Mouse (Mus musculus) C2C12 (cell line): Measurements from ENCODE around the gene Nop56. TPM values are rescaled to one million over a fixed set of nuclear protein-coding genes. Genes with fewer than 3 reads are reported as not detected.

Experiments
- H3K27me3 ChIP-seq: one replicate; pipeline ENCODE4 v1.6.1; 2011; ENCODE audit not compliant: control insufficient read depth, insufficient read depth, insufficient read length
- H3K36me3 ChIP-seq: one replicate; pipeline ENCODE4 v1.6.1; 2011; ENCODE audit not compliant: control insufficient read depth, insufficient read depth
- H3K4me3 ChIP-seq: one replicate; pipeline ENCODE4 v1.5.1; 2011; ENCODE audit warnings: mild to moderate bottlenecking, control low read depth; ENCODE audit not compliant: poor library complexity, insufficient read depth, severe bottlenecking
- H3K79me2 ChIP-seq: one replicate; pipeline ENCODE4 v1.6.1; 2011; ENCODE audit not compliant: control insufficient read depth, insufficient read depth
- H3K79me3 ChIP-seq: one replicate; pipeline ENCODE4 v1.6.1; 2011; ENCODE audit warnings: low read depth, control low read depth
- H3ac ChIP-seq: one replicate; pipeline ENCODE3; 2011; ENCODE audit warnings: low read depth; ENCODE audit not compliant: control insufficient read depth, insufficient read length
- CEBPB ChIP-seq: IDR thresholded peaks from one replicate; pipeline ENCODE4 v1.6.1; 2011; ENCODE audit warnings: low read depth, mild to moderate bottlenecking, control low read depth, moderate library complexity
- CTCF ChIP-seq: IDR thresholded peaks from one replicate; pipeline ENCODE4 v1.5.1; 2011; ENCODE audit not compliant: control insufficient read depth, insufficient read depth, insufficient read length
- FOSL1 ChIP-seq: IDR thresholded peaks from one replicate; pipeline ENCODE4 v1.8.0; 2011; ENCODE audit warnings: mild to moderate bottlenecking, low read length; ENCODE audit not compliant: poor library complexity, insufficient read depth, severe bottlenecking
- MAX ChIP-seq: IDR thresholded peaks from one replicate; pipeline ENCODE4 v1.6.1; 2011; ENCODE audit warnings: mild to moderate bottlenecking, control low read depth
- MYOD1 ChIP-seq: IDR thresholded peaks from one replicate; pipeline ENCODE4 v1.6.1; 2011; ENCODE audit warnings: low read depth; ENCODE audit not compliant: control insufficient read depth, insufficient read length
- MYOG ChIP-seq: IDR thresholded peaks from one replicate; pipeline ENCODE4 v1.6.1; 2011; ENCODE audit not compliant: control insufficient read depth, insufficient read length; ENCODE audit errors: extremely low read depth
- USF1 ChIP-seq: IDR thresholded peaks from one replicate; pipeline ENCODE4 v1.6.1; 2011; ENCODE audit warnings: low read depth, mild to moderate bottlenecking, control low read depth, moderate library complexity
- long read RNA-seq, 2 experiments: library from polyadenylated mRNA; unstranded; transcript quantifications; one replicate each; pipeline ENCODE4 v2.0.0; 2019 to 2020
- polyA plus RNA-seq: library from polyadenylated mRNA; unstranded; fragments of >200 nt; fragmentation: generic; extraction: Trizol; gene quantifications from one replicate; pipeline ENCODE4 v1.2.1, GENCODE M21; 2012; ENCODE audit warnings: missing spikeins

Gene Nop56
- polyA plus RNA-seq, result 293 TPM
- long read RNA-seq, experiment 1, transcript Nop56-202 (12 exons, 1,877 nt), result major isoform, 77 of 129 reads
- long read RNA-seq, experiment 1, partial matches to known transcripts, result 25 of 129 reads
- long read RNA-seq, experiment 1, other reads (novel, unspliced or antisense), result 24 of 129 reads
- long read RNA-seq, experiment 2, transcript Nop56-218 (7 exons, 2,960 nt), result minor isoform, 5 of 1,105 reads
- long read RNA-seq, experiment 2, transcript Nop56-202 (12 exons, 1,877 nt), result major isoform, 778 of 1,105 reads
- long read RNA-seq, experiment 2, partial matches to known transcripts, result 167 of 1,105 reads
- long read RNA-seq, experiment 2, other reads (novel, unspliced or antisense), result 155 of 1,105 reads

GRCm38 (mm10) chr2:130274149-130274861 lies at the start of gene Nop56:
Gene Nop56 (plus strand): TSS chr2:130274430.
- peaks cover 46% of the 10 kb centered on the region for H3K79me3 ChIP-seq
- TF ChIP-seq MYOG (no peak), USF1 (peak; percentile 32), MAX (peak; percentile 40)
- peaks cover 44% of the 10 kb centered on the region for H3K36me3 ChIP-seq
- peaks cover 53% of the 10 kb centered on the region for H3K79me2 ChIP-seq
- H3ac ChIP-seq, result peak within 1 kb of the TSS; percentile 86
- no peaks in the 10 kb centered on the region for H3K27me3 ChIP-seq
- H3K4me3 ChIP-seq, result peak within 1 kb of the TSS; percentile 95

GRCm38 (mm10) chr2:130246912-130247311 lies 27.3 kb upstream of the Nop56 start:
- H3K79me3 ChIP-seq, result no peaks in the 10 kb centered on the region
- H3K27me3 ChIP-seq, result peaks cover 18% of the 10 kb centered on the region
- no peak overlapping the region for H3ac ChIP-seq
- H3K79me2 ChIP-seq, result no peaks in the 10 kb centered on the region
- H3K4me3 ChIP-seq, result no peak overlapping the region
- no peaks in the 10 kb centered on the region for H3K36me3 ChIP-seq
- TF ChIP-seq CTCF, result no peak
- no peak for TF ChIP-seq MAX
- no peak for TF ChIP-seq FOSL1
- TF ChIP-seq USF1, result no peak
- TF ChIP-seq MYOD1, result no peak

- H3K36me3 ChIP-seq, result no peaks in the 10 kb centered on the region
- no peak overlapping the region for H3ac ChIP-seq
- no peak overlapping the region for H3K4me3 ChIP-seq
- TF ChIP-seq MYOG (no peak), CTCF (no peak), USF1 (no peak), MAX (no peak), FOSL1 (no peak), MYOD1 (no peak), CEBPB (no peak)
- H3K79me3 ChIP-seq, result no peaks in the 10 kb centered on the region
- peaks cover 18% of the 10 kb centered on the region for H3K27me3 ChIP-seq
- H3K79me2 ChIP-seq, result no peaks in the 10 kb centered on the region
Observed at GRCm38 (mm10) chr2:130248226-130248625, 26.0 kb upstream of the Nop56 start.

- no peaks in the 10 kb centered on the region for H3K36me3 ChIP-seq
- H3K4me3 ChIP-seq, result no peak overlapping the region
- TF ChIP-seq FOSL1 (no peak), CTCF (no peak), MYOG (no peak), MAX (no peak), CEBPB (no peak), MYOD1 (no peak), USF1 (no peak)
Observed at GRCm38 (mm10) chr2:130256762-130257161, 17.5 kb upstream of the Nop56 start.

GRCm38 (mm10) chr2:130260822-130261221 lies 13.4 kb upstream of the Nop56 start:
- H3K79me2 ChIP-seq, result no peaks in the 10 kb centered on the region
- H3K27me3 ChIP-seq, result peaks cover 31% of the 10 kb centered on the region
- H3K4me3 ChIP-seq, result no peak overlapping the region
- no peak overlapping the region for H3ac ChIP-seq
- no peak for TF ChIP-seq USF1
- TF ChIP-seq CEBPB, result no peak
- TF ChIP-seq MAX, result no peak
- no peak for TF ChIP-seq FOSL1
- TF ChIP-seq MYOD1, result no peak
- no peak for TF ChIP-seq MYOG
- no peak for TF ChIP-seq CTCF
- no peaks in the 10 kb centered on the region for H3K36me3 ChIP-seq
- H3K79me3 ChIP-seq, result no peaks in the 10 kb centered on the region

More at GRCm38 (mm10) chr2:130256762-130257161, 17.5 kb upstream of the Nop56 start:
- H3K79me3 ChIP-seq, result no peaks in the 10 kb centered on the region
- peaks cover 22% of the 10 kb centered on the region for H3K27me3 ChIP-seq
- no peaks in the 10 kb centered on the region for H3K79me2 ChIP-seq
- H3ac ChIP-seq, result no peak overlapping the region

GRCm38 (mm10) chr2:130261914-130262313 lies 12.3 kb upstream of the Nop56 start:
- no peak overlapping the region for H3ac ChIP-seq
- no peaks in the 10 kb centered on the region for H3K79me3 ChIP-seq
- TF ChIP-seq CTCF, result no peak
- no peak for TF ChIP-seq FOSL1
- TF ChIP-seq USF1, result no peak
- TF ChIP-seq MAX, result no peak
- TF ChIP-seq MYOG, result no peak
- TF ChIP-seq MYOD1, result no peak
- TF ChIP-seq CEBPB, result no peak
- H3K36me3 ChIP-seq, result no peaks in the 10 kb centered on the region
- H3K4me3 ChIP-seq, result no peak overlapping the region
- H3K27me3 ChIP-seq, result peaks cover 29% of the 10 kb centered on the region
- no peaks in the 10 kb centered on the region for H3K79me2 ChIP-seq
